Mouse (Mus musculus) neural tube, embryonic 13.5 days (tissue): ENCODE measurements around the gene Prr36. TPM values are rescaled to one million over a fixed set of nuclear protein-coding genes. Genes with fewer than 3 reads are reported as not detected.
A peak's percentile ranks its signal among the peaks of the same experiment; 100 is the strongest.

Source experiments
- ATAC-seq: fragments of 200-750 bp; cut with Nextera tagmentation; 2 replicates; pipeline ENCODE4 v1.8.0; 2017; ENCODE audit warnings: low read depth, mild to moderate bottlenecking, moderate TSS enrichment, moderate library complexity
- H3K27ac ChIP-seq: fragments of 300-500 bp; sonication (generic); replicated peaks from 2 replicates; pipeline ENCODE4 v1.5.1; 2015; ENCODE audit warnings: moderate library complexity, mild to moderate bottlenecking, inconsistent platforms
- H3K27me3 ChIP-seq: fragments of 300-500 bp; sonication (generic); 2 replicates; pipeline ENCODE4 v1.6.1; 2015; ENCODE audit warnings: mild to moderate bottlenecking, inconsistent platforms
- H3K36me3 ChIP-seq: fragments of 300-500 bp; sonication (generic); 2 replicates; pipeline ENCODE4 v1.6.1; 2015; ENCODE audit warnings: mild to moderate bottlenecking, inconsistent platforms
- H3K4me1 ChIP-seq: fragments of 300-500 bp; sonication (generic); replicated peaks from 2 replicates; pipeline ENCODE4 v1.6.1; 2015; ENCODE audit warnings: inconsistent platforms
- H3K4me2 ChIP-seq: fragments of 300-500 bp; sonication (generic); 2 replicates; pipeline ENCODE4 v1.6.1; 2015; ENCODE audit warnings: inconsistent platforms, mild to moderate bottlenecking, moderate library complexity
- H3K4me3 ChIP-seq: fragments of 300-500 bp; sonication (generic); 2 replicates; pipeline ENCODE4 v1.5.1; 2015; ENCODE audit warnings: mild to moderate bottlenecking, inconsistent platforms
- H3K9ac ChIP-seq: fragments of 300-500 bp; sonication (generic); 2 replicates; pipeline ENCODE4 v1.6.1; 2015; ENCODE audit warnings: moderate library complexity, mild to moderate bottlenecking, inconsistent platforms
- H3K9me3 ChIP-seq: fragments of 300-500 bp; sonication (generic); 2 replicates; pipeline ENCODE4 v1.6.1; 2016; ENCODE audit warnings: inconsistent platforms
- WGBS: fragments of 180-500 bp; shearing (Covaris S2); methylation state at CpG from one replicate; pipeline ENCODE4 v1.1.7; 2015; 5-methylcytosine and 5-hydroxymethylcytosine counted together
- polyA plus RNA-seq: library from polyadenylated mRNA; unstranded; fragments of >200 nt; fragmentation: Nextera tagmentation; extraction: Ambion mirVana; gene quantifications from 2 replicates; pipeline ENCODE4 v1.2.1, GENCODE M21; 2015

Gene Prr36
- polyA plus RNA-seq, 1 experiment from 2014 or later: 41.1 TPM

DNA sequence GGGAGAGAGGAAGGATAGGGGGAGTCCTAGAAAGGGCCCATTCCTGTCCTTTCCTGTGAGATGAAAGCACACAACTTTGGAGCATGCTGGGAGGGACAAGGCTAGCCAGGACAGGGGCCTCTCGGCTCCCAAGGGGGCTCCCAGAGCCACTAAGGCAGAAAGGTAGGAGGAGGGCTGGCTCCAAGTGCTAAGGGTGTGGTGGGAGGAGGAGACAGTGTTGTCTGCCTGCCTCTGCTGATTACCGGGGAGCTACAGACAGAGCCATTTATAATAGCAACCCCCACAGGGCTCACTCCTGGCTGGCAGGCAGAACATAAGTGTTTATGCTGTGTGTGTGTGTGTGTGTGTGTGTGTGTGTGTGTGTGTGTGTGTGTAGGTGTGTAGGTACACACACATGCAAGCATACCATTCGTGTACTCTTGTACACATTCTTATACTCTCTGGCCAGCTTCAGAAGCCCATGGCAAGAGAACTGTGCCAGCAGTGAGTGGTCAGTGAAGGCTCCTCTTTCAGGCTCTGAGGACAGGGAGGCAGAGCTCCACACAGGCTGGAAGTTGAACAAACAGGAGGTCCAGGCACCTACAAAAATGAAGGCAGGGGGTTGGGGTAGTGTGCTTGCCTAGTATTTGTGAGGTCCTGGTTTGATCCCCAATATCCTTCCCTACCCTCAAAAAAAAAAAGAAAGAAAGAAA lies 28.1 kb downstream of the Prr36 start:
- 23% methylated on average over 3 of the region's 3 CpGs for WGBS
- Histone ChIP-seq H3K9ac (no peak overlapping the region), H3K4me3 (no peak overlapping the region), H3K4me1 (peaks cover 26% of the 10 kb centered on the region), H3K4me2 (no peak overlapping the region), H3K27ac (no peak overlapping the region), H3K9me3 (no peaks in the 10 kb centered on the region), H3K27me3 (no peaks in the 10 kb centered on the region), H3K36me3 (peaks cover 86% of the 10 kb centered on the region)
- no peak for ATAC-seq

DNA sequence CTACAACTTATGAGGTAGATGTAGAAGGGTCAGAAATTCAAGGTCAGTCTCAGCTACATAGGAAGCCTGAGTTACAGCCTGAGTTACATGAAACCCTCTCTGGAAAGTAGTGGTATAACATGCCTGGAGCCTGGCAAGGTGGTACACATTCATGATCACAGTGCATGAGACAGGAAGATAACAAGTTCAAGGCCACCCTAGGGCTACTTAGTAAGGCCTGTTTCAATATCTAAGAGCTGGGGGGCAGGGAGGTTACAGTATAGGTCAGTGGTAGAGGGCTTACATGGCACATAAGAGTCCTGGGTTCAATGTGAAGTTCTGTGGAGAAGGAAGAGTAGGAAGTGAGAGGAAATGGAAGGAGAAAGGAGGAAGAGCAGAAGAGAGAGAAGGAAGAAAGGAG lies 28.7 kb downstream of the Prr36 start:
- Histone ChIP-seq H3K27me3 (no peaks in the 10 kb centered on the region), H3K27ac (no peak overlapping the region), H3K4me1 (peaks cover 25% of the 10 kb centered on the region), H3K4me3 (no peak overlapping the region), H3K4me2 (no peak overlapping the region), H3K9ac (no peak overlapping the region), H3K36me3 (peaks cover 85% of the 10 kb centered on the region), H3K9me3 (no peaks in the 10 kb centered on the region)
- ATAC-seq: no peak

DNA sequence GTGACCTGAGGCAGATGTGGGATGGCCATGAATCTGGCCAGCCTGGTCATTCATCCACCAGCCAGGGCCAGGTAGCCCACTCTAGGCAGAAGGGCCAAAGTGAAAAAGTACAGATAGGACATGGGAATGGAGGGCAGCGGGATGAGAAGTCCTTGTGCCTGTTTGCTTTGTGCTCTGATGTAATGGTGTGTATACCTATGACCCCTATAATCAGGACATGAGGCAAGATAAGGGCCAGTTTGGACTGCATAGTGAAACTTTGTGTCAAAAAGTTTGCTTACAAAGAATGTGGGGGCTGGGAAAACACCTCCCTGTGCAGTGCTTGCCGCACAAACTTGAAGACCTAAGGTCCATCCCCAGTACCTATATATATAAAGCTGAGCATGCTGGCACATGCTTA lies 31.1 kb downstream of the Prr36 start:
- H3K4me2 ChIP-seq: no peak overlapping the region
- WGBS: 97% methylated on average over 2 of the region's 2 CpGs
- ATAC-seq: no peak

DNA sequence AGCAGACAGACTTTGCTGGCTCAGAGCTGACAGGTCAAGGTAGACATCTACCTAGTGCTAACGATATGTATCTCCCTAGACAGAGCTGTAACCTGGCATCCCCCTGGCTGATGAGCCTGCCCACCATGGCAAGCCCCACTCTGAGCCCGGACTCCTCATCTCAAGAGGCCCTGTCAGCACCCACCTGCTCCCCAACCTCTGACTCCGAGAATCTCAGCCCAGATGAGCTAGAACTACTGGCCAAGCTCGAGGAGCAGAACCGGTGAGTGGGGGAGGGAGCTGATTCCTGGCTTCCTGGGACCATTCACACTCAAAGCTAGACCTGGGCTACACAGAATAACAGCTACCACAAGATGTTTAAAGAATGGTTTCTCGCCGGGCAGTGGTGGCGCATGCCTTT lies 33.9 kb downstream of the Prr36 start:
- no peak overlapping the region for H3K9ac ChIP-seq
- H3K36me3 ChIP-seq: peaks cover 73% of the 10 kb centered on the region
- ATAC-seq: no peak
- H3K4me1 ChIP-seq: no peaks in the 10 kb centered on the region
- no peak overlapping the region for H3K4me3 ChIP-seq
- WGBS: 81% methylated on average over 8 of the region's 8 CpGs
- no peak overlapping the region for H3K4me2 ChIP-seq
- H3K9me3 ChIP-seq: no peaks in the 10 kb centered on the region
- H3K27me3 ChIP-seq: no peaks in the 10 kb centered on the region
- no peak overlapping the region for H3K27ac ChIP-seq

More for the DNA sequence above, 31.1 kb downstream of the Prr36 start:
- H3K27ac ChIP-seq: no peak overlapping the region
- H3K9me3 ChIP-seq: no peaks in the 10 kb centered on the region
- no peaks in the 10 kb centered on the region for H3K4me1 ChIP-seq
- H3K4me3 ChIP-seq: no peak overlapping the region
- H3K36me3 ChIP-seq: peaks cover 87% of the 10 kb centered on the region
- no peaks in the 10 kb centered on the region for H3K27me3 ChIP-seq
- no peak overlapping the region for H3K9ac ChIP-seq

DNA sequence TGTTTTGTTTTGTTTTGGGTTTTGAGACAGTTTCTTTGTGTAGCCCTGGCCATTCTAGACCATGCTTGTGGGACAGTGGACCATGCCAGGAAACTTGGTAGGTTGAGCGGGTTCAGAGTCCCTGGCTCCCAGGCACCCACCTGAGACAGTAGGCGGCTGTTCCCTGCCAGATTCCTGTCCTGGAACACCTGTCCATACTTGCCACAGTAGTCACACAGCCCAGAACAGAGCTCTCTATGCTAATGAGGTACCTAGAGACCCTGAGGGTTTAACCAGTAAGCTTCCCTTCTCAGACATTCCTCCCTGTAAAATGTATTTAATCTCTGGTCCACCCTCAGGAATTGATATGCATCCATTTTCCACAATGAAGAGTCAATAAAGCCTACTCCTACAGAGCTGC lies 43.2 kb downstream of the Prr36 start:
- H3K36me3 ChIP-seq: peaks cover 62% of the 10 kb centered on the region
- H3K9me3 ChIP-seq: no peaks in the 10 kb centered on the region
- H3K27me3 ChIP-seq: no peaks in the 10 kb centered on the region
- H3K4me2 ChIP-seq: no peak overlapping the region
- ATAC-seq: no peak
- H3K4me3 ChIP-seq: no peak overlapping the region
- no peak overlapping the region for H3K27ac ChIP-seq
- 84% methylated on average over 2 of the region's 2 CpGs for WGBS
- H3K9ac ChIP-seq: no peak overlapping the region
- H3K4me1 ChIP-seq: peaks cover 20% of the 10 kb centered on the region

DNA sequence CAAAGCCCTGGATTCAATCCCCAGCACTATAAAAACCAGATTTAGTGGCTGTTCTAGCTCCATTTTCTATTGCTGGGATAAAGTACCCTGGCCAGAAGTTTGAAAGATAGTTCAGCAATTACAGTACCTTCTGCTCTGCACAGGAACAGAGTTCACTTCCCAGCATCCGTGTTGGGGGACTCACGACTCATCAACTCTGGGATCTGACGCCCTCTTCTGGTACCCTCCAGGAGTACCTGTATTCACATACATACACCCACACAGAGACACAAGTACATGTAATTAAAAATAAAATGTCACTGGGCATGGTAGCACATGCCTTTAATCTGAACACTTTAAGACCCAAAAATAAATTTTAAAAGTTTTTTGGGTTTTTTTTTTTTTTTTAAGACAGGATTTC lies 44.8 kb downstream of the Prr36 start:
- Histone ChIP-seq H3K4me2 (no peak overlapping the region), H3K4me1 (peaks cover 36% of the 10 kb centered on the region), H3K36me3 (peaks cover 52% of the 10 kb centered on the region), H3K9ac (no peak overlapping the region), H3K9me3 (no peaks in the 10 kb centered on the region), H3K4me3 (no peak overlapping the region), H3K27ac (no peak overlapping the region), H3K27me3 (no peaks in the 10 kb centered on the region)
- ATAC-seq: no peak
- 65% methylated on average over 3 of the region's 3 CpGs for WGBS

DNA sequence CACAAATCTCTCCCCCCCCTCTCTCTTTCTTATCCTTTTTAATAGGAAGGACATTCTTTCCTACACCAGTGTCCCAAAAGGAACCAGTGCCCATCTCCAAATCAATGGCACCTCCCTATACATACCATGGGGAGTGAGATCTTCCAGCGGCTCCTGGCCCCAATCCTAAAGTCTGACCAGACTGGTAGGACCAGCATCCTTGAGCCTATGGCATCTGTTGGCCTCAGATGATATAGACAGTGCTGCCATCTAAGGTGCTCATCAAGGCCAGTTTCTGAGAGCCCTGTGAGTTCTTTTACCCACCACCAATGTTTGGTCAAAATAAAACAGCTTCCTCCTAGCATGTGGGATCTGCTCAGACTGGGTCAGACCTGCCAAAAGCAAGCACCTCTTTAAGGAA lies 49.3 kb downstream of the Prr36 start:
- Histone ChIP-seq H3K36me3 (peaks cover 26% of the 10 kb centered on the region; the same call in 1 of the 2 replicates), H3K9ac (0 out of 2 replicates have a peak overlapping the region, but pooled peaks have one; percentile 96), H3K4me1 (peaks cover 46% of the 10 kb centered on the region), H3K4me2 (peak overlapping the region; percentile 76), H3K27ac (no peak overlapping the region), H3K27me3 (no peaks in the 10 kb centered on the region), H3K4me3 (peak overlapping the region; percentile 92; the same call in 1 of the 2 replicates), H3K9me3 (no peaks in the 10 kb centered on the region)
- no peak for ATAC-seq
- 88% methylated on average over 1 of the region's 1 CpGs for WGBS

DNA sequence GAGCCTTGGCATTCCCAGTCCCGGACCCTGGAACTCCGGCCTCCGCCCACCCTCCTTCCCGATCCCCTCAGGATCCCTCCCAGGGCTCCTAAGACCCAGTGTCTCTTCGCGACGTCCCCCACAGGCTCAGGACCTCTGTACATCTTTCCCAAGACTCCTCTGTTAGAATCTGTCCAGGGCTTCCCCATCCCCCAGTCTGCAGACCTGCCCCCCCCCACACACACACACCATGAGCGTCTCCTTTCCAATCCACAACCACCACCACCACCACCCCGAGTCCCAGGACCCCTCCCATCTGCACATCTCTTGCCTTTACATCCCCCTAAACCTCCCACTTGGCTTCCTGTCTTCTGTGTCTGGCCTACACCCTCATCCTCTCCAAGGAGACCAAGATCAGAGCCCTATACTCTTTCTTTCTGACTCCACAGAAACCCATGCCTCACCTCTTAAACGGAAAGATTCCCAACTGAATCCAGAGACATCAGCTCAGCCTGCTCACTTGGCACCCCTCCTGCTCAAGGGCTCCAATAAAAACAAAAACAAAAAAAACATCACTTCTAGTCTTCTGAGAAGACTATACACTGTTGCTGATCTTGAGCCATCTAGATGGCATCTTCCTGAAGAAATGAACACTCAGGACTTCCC lies 50.3 kb downstream of the Prr36 start:
- H3K9me3 ChIP-seq: no peaks in the 10 kb centered on the region
- no peaks in the 10 kb centered on the region for H3K27me3 ChIP-seq
- ATAC-seq: peak; percentile 13
- H3K36me3 ChIP-seq: peaks cover 24% of the 10 kb centered on the region; the same call in 1 of the 2 replicates
- peak overlapping the region; percentile 92 for H3K4me3 ChIP-seq
- 5% methylated on average over 10 of the region's 10 CpGs for WGBS
- peak overlapping the region; percentile 76 for H3K4me2 ChIP-seq
- peak overlapping the region; percentile 80 for H3K27ac ChIP-seq
- H3K4me1 ChIP-seq: peaks cover 46% of the 10 kb centered on the region
- peak overlapping the region; percentile 96 for H3K9ac ChIP-seq

DNA sequence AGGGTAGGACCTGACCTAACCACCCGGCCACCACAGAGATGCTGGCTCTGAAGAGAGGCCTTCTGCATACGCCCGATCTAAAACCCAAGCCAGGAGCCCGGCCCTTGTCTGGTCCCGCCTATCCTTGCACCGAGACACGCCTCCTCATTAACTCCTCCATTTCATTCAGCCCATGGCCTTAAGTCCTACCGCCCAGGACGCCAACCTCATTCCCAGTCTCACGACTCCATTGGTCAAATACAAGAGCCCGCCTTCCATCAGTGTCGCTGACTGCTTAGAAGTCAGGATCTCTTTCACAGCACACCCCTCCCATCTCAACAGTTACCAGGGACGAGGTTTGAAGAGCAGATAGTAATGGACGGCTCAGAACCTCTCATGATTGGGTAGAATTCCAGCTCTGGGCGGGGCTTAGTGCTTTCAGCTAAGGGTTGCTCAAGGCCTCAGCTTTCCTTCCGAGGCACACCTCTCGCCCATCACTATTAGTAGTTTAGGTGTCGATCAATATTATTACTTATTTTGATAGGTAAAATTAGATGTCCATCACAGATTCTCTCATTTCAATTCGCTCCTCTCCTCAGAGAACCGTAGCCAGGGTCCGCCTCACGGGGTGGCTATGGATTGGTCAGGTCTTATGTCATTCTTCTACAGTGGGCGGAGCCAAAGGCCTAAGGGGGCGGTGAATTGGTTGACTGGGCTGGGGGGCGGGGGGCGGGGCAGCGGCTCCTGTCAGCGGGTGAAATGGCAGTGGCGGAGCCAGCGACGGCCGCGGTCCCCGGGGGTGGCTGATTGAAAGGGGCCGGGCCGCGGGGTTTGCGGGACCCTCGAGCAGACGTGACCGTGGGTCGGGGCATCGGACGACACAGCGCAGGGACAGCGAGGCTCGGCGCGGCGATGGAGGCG lies 51.2 kb downstream of the Prr36 start, which contains the start of gene Evi5l:
Gene Evi5l (plus strand): TSS at position 716 of the 900 bp plus-strand sequence.
- peaks cover 46% of the 10 kb centered on the region for H3K4me1 ChIP-seq
- no peaks in the 10 kb centered on the region for H3K9me3 ChIP-seq
- peak within 1 kb of the TSS; percentile 96 for H3K9ac ChIP-seq
- H3K27me3 ChIP-seq: no peaks in the 10 kb centered on the region
- peaks cover 15% of the 10 kb centered on the region; the same call in 1 of the 2 replicates for H3K36me3 ChIP-seq
- WGBS: under 1% methylated on average over 46 of the region's 51 CpGs
- peak; percentile 98 for ATAC-seq
- H3K27ac ChIP-seq: peak within 1 kb of the TSS; percentile 87
- peak within 1 kb of the TSS; percentile 76 for H3K4me2 ChIP-seq
- H3K4me3 ChIP-seq: peak within 1 kb of the TSS; percentile 92

DNA sequence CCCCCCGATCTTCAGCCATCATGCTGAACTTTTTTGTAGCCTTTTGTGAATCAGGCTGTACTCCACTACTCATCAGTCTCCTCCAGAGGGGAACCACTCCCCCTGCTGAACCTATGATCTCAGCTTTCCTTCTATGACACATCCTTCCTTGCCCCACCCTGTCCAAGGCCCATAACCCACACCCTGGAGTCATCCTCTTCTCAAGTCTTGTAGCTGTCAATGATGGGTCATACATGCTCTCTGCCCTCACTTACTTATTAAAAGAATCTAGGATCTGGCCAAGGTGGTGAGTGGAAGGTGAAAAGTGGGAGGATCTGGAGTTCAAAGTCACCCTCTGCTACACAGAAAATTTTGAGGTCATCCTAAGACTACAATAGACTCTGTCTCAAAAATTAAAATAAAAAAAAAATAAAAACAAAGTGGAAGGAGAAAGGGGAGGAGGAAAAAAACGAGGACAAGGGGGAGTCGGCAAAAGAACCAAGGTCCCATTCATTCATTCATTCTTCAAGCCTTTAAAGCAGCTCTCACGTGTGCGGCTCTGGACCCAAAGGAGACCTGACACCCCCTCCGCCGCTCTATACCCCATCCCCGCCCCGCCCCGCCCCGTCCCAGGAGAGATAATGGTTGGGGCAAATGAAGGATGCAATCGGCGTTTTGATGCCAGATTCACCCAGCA lies 51.9 kb downstream of the Prr36 start:
- Histone ChIP-seq H3K36me3 (peaks cover 12% of the 10 kb centered on the region; the same call in 1 of the 2 replicates), H3K27ac (peak overlapping the region; percentile 87), H3K4me1 (peaks cover 38% of the 10 kb centered on the region), H3K4me3 (peak overlapping the region; percentile 42), H3K9me3 (no peaks in the 10 kb centered on the region), H3K27me3 (no peaks in the 10 kb centered on the region), H3K9ac (peak overlapping the region; percentile 70), H3K4me2 (peak overlapping the region; percentile 51)
- ATAC-seq: no peak; the same call in 1 of the 2 replicates
- 5% methylated on average over 12 of the region's 13 CpGs for WGBS

DNA sequence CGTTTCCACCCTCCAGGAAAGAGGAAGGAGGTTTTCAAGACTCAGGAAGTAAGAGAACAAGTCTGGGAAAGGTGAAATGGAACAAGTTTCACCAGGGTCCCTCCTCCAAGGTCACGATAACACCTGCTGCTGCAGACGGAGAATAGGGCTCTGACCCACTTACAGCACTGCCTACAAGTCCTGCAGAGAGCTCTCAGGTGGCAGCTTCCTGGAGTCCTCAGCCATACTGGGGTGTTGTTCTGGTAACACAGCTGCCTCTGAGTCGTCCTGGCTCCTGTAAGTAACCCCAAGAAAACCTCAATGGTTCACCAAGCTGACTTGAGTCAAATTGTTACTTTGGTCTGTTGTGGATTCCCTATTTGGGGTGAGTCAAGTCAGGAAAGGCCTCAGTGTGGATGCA lies 54.5 kb downstream of the Prr36 start:
- Histone ChIP-seq H3K36me3 (no peaks in the 10 kb centered on the region), H3K27me3 (no peaks in the 10 kb centered on the region), H3K4me2 (no peak overlapping the region), H3K27ac (no peak overlapping the region), H3K9me3 (no peaks in the 10 kb centered on the region), H3K4me1 (peaks cover 13% of the 10 kb centered on the region), H3K9ac (no peak overlapping the region), H3K4me3 (no peak overlapping the region)
- no peak for ATAC-seq
- 60% methylated on average over 4 of the region's 4 CpGs for WGBS
